Mouse (Mus musculus) macrophage (primary cell): ENCODE results near the gene Cdk6. TPM values are rescaled to one million over a fixed set of nuclear protein-coding genes. Genes with fewer than 3 reads are reported as not detected.

Source experiments
- H3K27ac ChIP-seq: fragments of 350-480 bp; formaldehyde crosslinking; 2 replicates; pipeline ENCODE4 v1.9.0; 2021
- H3K36me3 ChIP-seq: fragments of 350-480 bp; formaldehyde crosslinking; 2 replicates; pipeline ENCODE4 v1.9.0; 2021; ENCODE audit errors: inconsistent target
- H3K4me3 ChIP-seq: fragments of 350-480 bp; formaldehyde crosslinking; 2 replicates; pipeline ENCODE4 v1.9.0; 2021; ENCODE audit errors: inconsistent target
- H3K79me2 ChIP-seq: fragments of 350-480 bp; formaldehyde crosslinking; 2 replicates; pipeline ENCODE4 v1.9.0; 2021; ENCODE audit errors: inconsistent target
- WGBS: methylation state at CpG from one replicate; pipeline ENCODE4 v1.1.7; 2026; ENCODE audit warnings: inconsistent platforms; ENCODE audit not compliant: missing documents; 5-methylcytosine and 5-hydroxymethylcytosine counted together
- polyA plus RNA-seq: library from polyadenylated mRNA; stranded (reverse); fragments of 250-400 nt; gene quantifications from 3 replicates; pipeline ENCODE4 v1.2.4, GENCODE M21; 2018; ENCODE audit warnings: inconsistent platforms

Cdk6 gene
- polyA plus RNA-seq, 1 experiment from 2014 or later, result 24.2 TPM

- WGBS, result 14% methylated on average over 7 of the region's 7 CpGs
- Histone ChIP-seq H3K4me3 (no peak overlapping the region), H3K27ac (peak overlapping the region; percentile 42), H3K36me3 (no peaks in the 10 kb centered on the region), H3K79me2 (peaks cover 58% of the 10 kb centered on the region)
Measured at GRCm38 (mm10) chr5:3461401-3461800, 120.1 kb downstream of the Cdk6 start.

GRCm38 (mm10) chr5:3462897-3463757, 121.8 kb downstream of the Cdk6 start:
- Histone ChIP-seq H3K27ac (no peak overlapping the region), H3K4me3 (no peak overlapping the region), H3K79me2 (peaks cover 62% of the 10 kb centered on the region), H3K36me3 (no peaks in the 10 kb centered on the region)
- WGBS, result 76% methylated on average over 11 of the region's 11 CpGs

GRCm38 (mm10) chr5:3463758-3464157, 122.5 kb downstream of the Cdk6 start:
- 96% methylated on average over 3 of the region's 3 CpGs for WGBS
- H3K36me3 ChIP-seq, result no peaks in the 10 kb centered on the region
- no peak overlapping the region for H3K27ac ChIP-seq
- H3K79me2 ChIP-seq, result peaks cover 62% of the 10 kb centered on the region
- H3K4me3 ChIP-seq, result no peak overlapping the region

- H3K27ac ChIP-seq, result no peak overlapping the region
- H3K36me3 ChIP-seq, result no peaks in the 10 kb centered on the region
- peaks cover 50% of the 10 kb centered on the region for H3K79me2 ChIP-seq
- H3K4me3 ChIP-seq, result no peak overlapping the region
- 97% methylated on average over 7 of the region's 7 CpGs for WGBS
Measured at GRCm38 (mm10) chr5:3466069-3466877, 125.0 kb downstream of the Cdk6 start.

- Histone ChIP-seq H3K79me2 (peaks cover 42% of the 10 kb centered on the region), H3K36me3 (0 out of 2 replicates have a peak, but pooled peaks cover 3% of the 10 kb centered on the region), H3K4me3 (no peak overlapping the region), H3K27ac (no peak overlapping the region)
- WGBS, result 95% methylated on average over 10 of the region's 10 CpGs
Measured at GRCm38 (mm10) chr5:3470866-3471265, 129.6 kb downstream of the Cdk6 start.

GRCm38 (mm10) chr5:3472311-3473156, 131.2 kb downstream of the Cdk6 start:
- WGBS, result 78% methylated on average over 22 of the region's 22 CpGs
- Histone ChIP-seq H3K36me3 (0 out of 2 replicates have a peak, but pooled peaks cover 3% of the 10 kb centered on the region), H3K79me2 (peaks cover 44% of the 10 kb centered on the region), H3K4me3 (no peak overlapping the region), H3K27ac (no peak overlapping the region)

GRCm38 (mm10) chr5:3477711-3478110, 136.4 kb downstream of the Cdk6 start:
- 86% methylated on average over 3 of the region's 3 CpGs for WGBS
- Histone ChIP-seq H3K27ac (no peak overlapping the region), H3K79me2 (peaks cover 79% of the 10 kb centered on the region), H3K36me3 (0 out of 2 replicates have a peak, but pooled peaks cover 3% of the 10 kb centered on the region), H3K4me3 (no peak overlapping the region)

- Histone ChIP-seq H3K36me3 (0 out of 2 replicates have a peak, but pooled peaks cover under 1% of the 10 kb centered on the region), H3K79me2 (peaks cover 78% of the 10 kb centered on the region), H3K4me3 (no peak overlapping the region), H3K27ac (no peak overlapping the region)
- 87% methylated on average over 8 of the region's 8 CpGs for WGBS
Measured at GRCm38 (mm10) chr5:3478216-3478615, 136.9 kb downstream of the Cdk6 start.

- Histone ChIP-seq H3K79me2 (peaks cover 79% of the 10 kb centered on the region), H3K4me3 (no peak overlapping the region), H3K27ac (no peak overlapping the region), H3K36me3 (no peaks in the 10 kb centered on the region)
- WGBS, result 89% methylated on average over 7 of the region's 7 CpGs
Measured at GRCm38 (mm10) chr5:3479016-3479795, 137.9 kb downstream of the Cdk6 start.

GRCm38 (mm10) chr5:3480637-3481395, 139.5 kb downstream of the Cdk6 start:
- no peaks in the 10 kb centered on the region for H3K36me3 ChIP-seq
- H3K27ac ChIP-seq, result no peak overlapping the region
- peaks cover 79% of the 10 kb centered on the region for H3K79me2 ChIP-seq
- no peak overlapping the region for H3K4me3 ChIP-seq
- WGBS, result 92% methylated on average over 9 of the region's 9 CpGs

GRCm38 (mm10) chr5:3482474-3482873, 141.2 kb downstream of the Cdk6 start:
- peaks cover 83% of the 10 kb centered on the region for H3K79me2 ChIP-seq
- H3K36me3 ChIP-seq, result no peaks in the 10 kb centered on the region
- 89% methylated on average over 7 of the region's 7 CpGs for WGBS
- H3K4me3 ChIP-seq, result no peak overlapping the region
- no peak overlapping the region for H3K27ac ChIP-seq

GRCm38 (mm10) chr5:3483054-3483722, 141.9 kb downstream of the Cdk6 start:
- Histone ChIP-seq H3K27ac (no peak overlapping the region), H3K79me2 (peaks cover 83% of the 10 kb centered on the region), H3K36me3 (no peaks in the 10 kb centered on the region), H3K4me3 (no peak overlapping the region)
- WGBS, result 43% methylated on average over 5 of the region's 5 CpGs
